Mouse (Mus musculus): ENCODE measurements around the gene Camkv. TPM values are rescaled to one million over a fixed set of nuclear protein-coding genes. Genes with fewer than 3 reads are reported as not detected.

Camkv gene
- polyA plus RNA-seq, 1 experiment = not detected

- Histone ChIP-seq H3K4me3 (ENCODE audit: insufficient read depth, low read length) (no peak overlapping the region), H3K27ac (ENCODE audit: insufficient read depth, low read length) (no peak overlapping the region), H3K4me1 (ENCODE audit: control insufficient read depth, insufficient read depth, low read length) (peaks cover 4% of the 10 kb centered on the region)
- TF ChIP-seq POLR2A (IDR thresholded peaks at IDR 0.05; ENCODE audit: low read depth, low read length) (no peak), CTCF (IDR thresholded peaks at IDR 0.05; ENCODE audit: borderline replicate concordance, insufficient read depth, low read length) (no peak)
These were observed 36.4 kb downstream of the Camkv start for GRCm38 (mm10) chr9:107971690-107972541.

GRCm38 (mm10) chr9:107974491-107975171, 39.2 kb downstream of the Camkv start:
- no peak overlapping the region for H3K4me3 ChIP-seq (ENCODE audit: insufficient read depth, low read length)
- peaks cover 4% of the 10 kb centered on the region for H3K4me1 ChIP-seq (ENCODE audit: control insufficient read depth, insufficient read depth, low read length)
- peak overlapping the region; percentile 94 for H3K27ac ChIP-seq (ENCODE audit: insufficient read depth, low read length)
- no peak for TF ChIP-seq CTCF (IDR thresholded peaks at IDR 0.05; ENCODE audit: borderline replicate concordance, insufficient read depth, low read length)
- TF ChIP-seq POLR2A (IDR thresholded peaks at IDR 0.05; ENCODE audit: low read depth, low read length) = no peak

- H3K4me1 ChIP-seq (ENCODE audit: control insufficient read depth, insufficient read depth, low read length) = peaks cover 4% of the 10 kb centered on the region
- H3K27ac ChIP-seq (ENCODE audit: insufficient read depth, low read length) = peak within 1 kb of the TSS; percentile 94
- H3K4me3 ChIP-seq (ENCODE audit: insufficient read depth, low read length) = peak within 1 kb of the TSS; percentile 11
- TF ChIP-seq CTCF (IDR thresholded peaks at IDR 0.05; ENCODE audit: borderline replicate concordance, insufficient read depth, low read length) (no peak), POLR2A (IDR thresholded peaks at IDR 0.05; ENCODE audit: low read depth, low read length) (peak; percentile 42; the same call in 1 of the 2 replicates)
These were observed 40.2 kb downstream of the Camkv start, which contains the start of gene Uba7 for GRCm38 (mm10) chr9:107975399-107976386. Gene Uba7, plus strand, starts transcription at chr9:107975505.

- H3K27ac ChIP-seq (ENCODE audit: insufficient read depth, low read length) = no peak overlapping the region
- H3K4me3 ChIP-seq (ENCODE audit: insufficient read depth, low read length) = no peak overlapping the region
- TF ChIP-seq CTCF (IDR thresholded peaks at IDR 0.05; ENCODE audit: borderline replicate concordance, insufficient read depth, low read length) (no peak), POLR2A (IDR thresholded peaks at IDR 0.05; ENCODE audit: low read depth, low read length) (no peak)
- peaks cover 21% of the 10 kb centered on the region for H3K4me1 ChIP-seq (ENCODE audit: control insufficient read depth, insufficient read depth, low read length)
These were observed 43.3 kb downstream of the Camkv start for GRCm38 (mm10) chr9:107978815-107979214.

GRCm38 (mm10) chr9:107981684-107982605, 46.5 kb downstream of the Camkv start:
- TF ChIP-seq POLR2A (IDR thresholded peaks at IDR 0.05; ENCODE audit: low read depth, low read length) (peak; percentile 53), CTCF (IDR thresholded peaks at IDR 0.05; ENCODE audit: borderline replicate concordance, insufficient read depth, low read length) (no peak)
- Histone ChIP-seq H3K4me3 (ENCODE audit: insufficient read depth, low read length) (no peak overlapping the region), H3K27ac (ENCODE audit: insufficient read depth, low read length) (peak overlapping the region; percentile 92), H3K4me1 (ENCODE audit: control insufficient read depth, insufficient read depth, low read length) (peaks cover 18% of the 10 kb centered on the region)

GRCm38 (mm10) chr9:107982681-107983346, 47.3 kb downstream of the Camkv start, which contains the start of gene Gm20661:
Gene Gm20661, plus strand, starts transcription at chr9:107983058.
- peak within 1 kb of the TSS; percentile 86 for H3K4me3 ChIP-seq (ENCODE audit: insufficient read depth, low read length)
- H3K4me1 ChIP-seq (ENCODE audit: control insufficient read depth, insufficient read depth, low read length) = peaks cover 18% of the 10 kb centered on the region
- TF ChIP-seq POLR2A (IDR thresholded peaks at IDR 0.05; ENCODE audit: low read depth, low read length) = peak; percentile 62
- TF ChIP-seq CTCF (IDR thresholded peaks at IDR 0.05; ENCODE audit: borderline replicate concordance, insufficient read depth, low read length) = no peak
- peak within 1 kb of the TSS; percentile 92 for H3K27ac ChIP-seq (ENCODE audit: insufficient read depth, low read length)

GRCm38 (mm10) chr9:107983421-107983890, 48.0 kb downstream of the Camkv start:
- TF ChIP-seq CTCF (IDR thresholded peaks at IDR 0.05; ENCODE audit: borderline replicate concordance, insufficient read depth, low read length) (no peak), POLR2A (IDR thresholded peaks at IDR 0.05; ENCODE audit: low read depth, low read length) (peak; percentile 50)
- peaks cover 18% of the 10 kb centered on the region for H3K4me1 ChIP-seq (ENCODE audit: control insufficient read depth, insufficient read depth, low read length)
- H3K4me3 ChIP-seq (ENCODE audit: insufficient read depth, low read length) = no peak overlapping the region; the same call in 1 of the 2 replicates
- H3K27ac ChIP-seq (ENCODE audit: insufficient read depth, low read length) = peak overlapping the region; percentile 92

Data from embryonic fibroblast, embryonic 13.5 days (primary cell).